Mouse (Mus musculus) MEL (cell line): ENCODE results near the gene Crb3. TPM values are rescaled to one million over a fixed set of nuclear protein-coding genes. Genes with fewer than 3 reads are reported as not detected.

Source experiments
- DNase-seq: peaks from one replicate; pipeline ENCODE4 v3.0.0; 2011; ENCODE audit warnings: low read depth, low spot score
- H3K27ac ChIP-seq: 2 replicates; pipeline ENCODE4 v1.5.1; 2012; ENCODE audit warnings: low read depth, mild to moderate bottlenecking, control low read depth, low read length, moderate library complexity; ENCODE audit not compliant: control insufficient read depth
- H3K27me3 ChIP-seq, 2 experiments: fragments of 150-350 bp in 1 of 2; sonication (generic) in 1 of 2; 2 replicates each; pipeline ENCODE4 v1.6.1; 2012; ENCODE audit warnings: low read length in 2 of 2, mild to moderate bottlenecking in 2 of 2, improper control_type of control experiment in 1 of 2, moderate library complexity in 1 of 2; ENCODE audit not compliant: insufficient read depth in 2 of 2, control insufficient read depth in 1 of 2
- H3K36me3 ChIP-seq, 2 experiments: 2 replicates each; pipeline ENCODE4 v1.6.1; 2012 to 2014; ENCODE audit warnings: low read length in 2 of 2, improper control_type of control experiment in 1 of 2, inconsistent platforms in 1 of 2, mild to moderate bottlenecking in 1 of 2; ENCODE audit not compliant: insufficient read depth in 2 of 2, control insufficient read depth in 1 of 2
- H3K4me1 ChIP-seq, 2 experiments: fragments of 150-350 bp in 1 of 2; sonication (generic) in 1 of 2; 2 replicates each; pipeline ENCODE4 v1.6.1; 2012; ENCODE audit warnings: low read length in 2 of 2, improper control_type of control experiment in 1 of 2, mild to moderate bottlenecking in 1 of 2; ENCODE audit not compliant: insufficient read depth in 2 of 2, control insufficient read depth in 1 of 2
- H3K4me3 ChIP-seq, 2 experiments: fragments of 150-350 bp in 1 of 2; sonication (generic) in 1 of 2; 2 replicates each; pipeline ENCODE4 v1.5.1; 2012; ENCODE audit warnings: low read depth in 2 of 2, low read length in 2 of 2, mild to moderate bottlenecking in 2 of 2, moderate library complexity in 2 of 2, control low read depth in 1 of 2, improper control_type of control experiment in 1 of 2; ENCODE audit not compliant: control insufficient read depth in 1 of 2, insufficient read depth in 1 of 2
- H3K79me2 ChIP-seq: 2 replicates; pipeline ENCODE4 v1.6.1; 2012; ENCODE audit warnings: mild to moderate bottlenecking, low read length, moderate library complexity; ENCODE audit not compliant: control insufficient read depth, poor library complexity, insufficient read depth
- H3K9ac ChIP-seq: 2 replicates; pipeline ENCODE4 v1.6.1; 2012; ENCODE audit warnings: low read depth, mild to moderate bottlenecking, control low read depth, low read length, moderate library complexity; ENCODE audit not compliant: control insufficient read depth, poor library complexity, severe bottlenecking
- H3K9me3 ChIP-seq: fragments of 150-350 bp; sonication (generic); replicated peaks from 2 replicates; pipeline ENCODE4 v1.6.1; 2012; ENCODE audit warnings: mild to moderate bottlenecking, low read length, improper control_type of control experiment, moderate library complexity; ENCODE audit not compliant: insufficient read depth
- CHD2 ChIP-seq: IDR thresholded peaks from 2 replicates; pipeline ENCODE4 v1.6.1; 2011; ENCODE audit warnings: low read length, improper control_type of control experiment
- CTCF ChIP-seq, 3 experiments: IDR thresholded peaks in 2 of 3; conservative IDR thresholded peaks in 1 of 3; 2 replicates each; pipeline ENCODE4 v1.5.1; 2011 to 2012; ENCODE audit warnings: low read length in 3 of 3, low read depth in 2 of 3, mild to moderate bottlenecking in 2 of 3, improper control_type of control experiment in 1 of 3, inconsistent platforms in 1 of 3, mixed read lengths in 1 of 3, moderate library complexity in 1 of 3; ENCODE audit not compliant: control insufficient read depth in 1 of 3, insufficient read depth in 1 of 3, poor library complexity in 1 of 3, severe bottlenecking in 1 of 3
- E2F4 ChIP-seq: IDR thresholded peaks from 2 replicates; pipeline ENCODE4 v1.6.1; 2011; ENCODE audit warnings: low read depth, low read length, improper control_type of control experiment, borderline replicate concordance
- EP300 ChIP-seq, 2 experiments: IDR thresholded peaks; 2 replicates each; pipeline ENCODE4 v1.6.1; 2011; ENCODE audit warnings: improper control_type of control experiment in 2 of 2, low read length in 2 of 2, low read depth in 1 of 2, mild to moderate bottlenecking in 1 of 2
- GATA1 ChIP-seq: IDR thresholded peaks from 2 replicates; pipeline ENCODE4 v1.6.1; 2011; ENCODE audit warnings: low read depth, low read length, improper control_type of control experiment
- HCFC1 ChIP-seq: IDR thresholded peaks from 2 replicates; pipeline ENCODE4 v1.6.1; 2012; ENCODE audit warnings: low read depth, mild to moderate bottlenecking, inconsistent platforms, low read length, improper control_type of control experiment, moderate library complexity
- JUND ChIP-seq: IDR thresholded peaks from 2 replicates; pipeline ENCODE4 v1.6.1; 2011; ENCODE audit warnings: low read depth, mild to moderate bottlenecking, improper control_type of control experiment, low read length
- KAT2A ChIP-seq: conservative IDR thresholded peaks from 2 replicates; pipeline ENCODE4 v1.6.1; 2012; ENCODE audit warnings: low read depth, low read length, improper control_type of control experiment, inconsistent platforms
- MAFK ChIP-seq: IDR thresholded peaks from 2 replicates; pipeline ENCODE4 v1.6.1; 2011; ENCODE audit warnings: low read depth, mild to moderate bottlenecking, low read length, improper control_type of control experiment, borderline replicate concordance
- MAX ChIP-seq: IDR thresholded peaks from 2 replicates; pipeline ENCODE4 v1.6.1; 2011; ENCODE audit warnings: low read length, improper control_type of control experiment
- MAZ ChIP-seq: IDR thresholded peaks from 2 replicates; pipeline ENCODE4 v1.6.1; 2012; ENCODE audit warnings: low read depth, mild to moderate bottlenecking, inconsistent platforms, low read length, improper control_type of control experiment
- MEF2A ChIP-seq: IDR thresholded peaks from 2 replicates; pipeline ENCODE4 v1.6.1; 2014; ENCODE audit warnings: low read depth, mild to moderate bottlenecking, inconsistent platforms, low read length, improper control_type of control experiment; ENCODE audit not compliant: poor library complexity, insufficient replicate concordance, severe bottlenecking; ENCODE audit errors: extremely low read depth
- MXI1 ChIP-seq: IDR thresholded peaks from 2 replicates; pipeline ENCODE4 v1.6.1; 2011; ENCODE audit warnings: mild to moderate bottlenecking, low read depth, low read length, improper control_type of control experiment
- MYB ChIP-seq: IDR thresholded peaks from 2 replicates; pipeline ENCODE4 v1.6.1; 2011; ENCODE audit warnings: mild to moderate bottlenecking, low read depth, low read length, improper control_type of control experiment
- MYC ChIP-seq: IDR thresholded peaks from 2 replicates; pipeline ENCODE4 v1.6.1; 2011; ENCODE audit warnings: low read depth, mild to moderate bottlenecking, low read length, improper control_type of control experiment, moderate library complexity
- POLR2A ChIP-seq, 2 experiments: IDR thresholded peaks; 2 replicates each; pipeline ENCODE4 v1.6.1; 2011 to 2012; ENCODE audit warnings: low read length in 2 of 2, mild to moderate bottlenecking in 2 of 2, control low read depth in 1 of 2, improper control_type of control experiment in 1 of 2, low read depth in 1 of 2, moderate library complexity in 1 of 2; ENCODE audit not compliant: control insufficient read depth in 1 of 2, insufficient read depth in 1 of 2, poor library complexity in 1 of 2
- POLR2AphosphoS5 ChIP-seq: IDR thresholded peaks from 2 replicates; pipeline ENCODE4 v1.6.1; 2012; ENCODE audit warnings: low read depth, borderline replicate concordance, mild to moderate bottlenecking, inconsistent platforms, low read length, moderate library complexity, mixed read lengths
- RAD21 ChIP-seq: IDR thresholded peaks from 2 replicates; pipeline ENCODE4 v1.6.1; 2011; ENCODE audit warnings: mild to moderate bottlenecking, low read depth, low read length, improper control_type of control experiment
- RCOR1 ChIP-seq: IDR thresholded peaks from 2 replicates; pipeline ENCODE4 v1.6.1; 2012; ENCODE audit warnings: low read depth, mild to moderate bottlenecking, inconsistent platforms, low read length, improper control_type of control experiment
- SMC3 ChIP-seq: IDR thresholded peaks from 2 replicates; pipeline ENCODE4 v1.6.1; 2011; ENCODE audit warnings: low read depth, low read length, improper control_type of control experiment
- TBP ChIP-seq: IDR thresholded peaks from 2 replicates; pipeline ENCODE4 v1.8.0; 2011; ENCODE audit warnings: low read depth, low read length, improper control_type of control experiment
- TCF12 ChIP-seq: IDR thresholded peaks from 2 replicates; pipeline ENCODE4 v1.6.1; 2014; ENCODE audit warnings: low read depth, mild to moderate bottlenecking, inconsistent platforms, low read length, improper control_type of control experiment, moderate library complexity
- UBTF ChIP-seq: IDR thresholded peaks from 2 replicates; pipeline ENCODE4 v1.6.1; 2012; ENCODE audit warnings: low read depth, mild to moderate bottlenecking, inconsistent platforms, low read length, improper control_type of control experiment, moderate library complexity, borderline replicate concordance; ENCODE audit not compliant: insufficient read depth
- USF1 ChIP-seq: IDR thresholded peaks from 2 replicates; pipeline ENCODE4 v1.6.1; 2014; ENCODE audit warnings: low read depth, mild to moderate bottlenecking, inconsistent platforms, low read length, improper control_type of control experiment, moderate library complexity
- USF2 ChIP-seq, 2 experiments: IDR thresholded peaks; 2 replicates each; pipeline ENCODE4 v1.6.1; 2011 to 2012; ENCODE audit warnings: improper control_type of control experiment in 2 of 2, low read length in 2 of 2, borderline replicate concordance in 1 of 2, inconsistent platforms in 1 of 2, low read depth in 1 of 2, mild to moderate bottlenecking in 1 of 2; ENCODE audit not compliant: insufficient read depth in 1 of 2
- ZC3H11A ChIP-seq: IDR thresholded peaks from 2 replicates; pipeline ENCODE4 v1.6.1; 2012; ENCODE audit warnings: low read depth, mild to moderate bottlenecking, inconsistent platforms, low read length, improper control_type of control experiment
- ZKSCAN1 ChIP-seq: IDR thresholded peaks from 2 replicates; pipeline ENCODE4 v1.6.1; 2012; ENCODE audit warnings: low read depth, mild to moderate bottlenecking, inconsistent platforms, low read length, improper control_type of control experiment, moderate library complexity
- ZMIZ1 ChIP-seq: IDR thresholded peaks from 2 replicates; pipeline ENCODE4 v1.6.1; 2012; ENCODE audit warnings: low read depth, mild to moderate bottlenecking, inconsistent platforms, low read length, improper control_type of control experiment, moderate library complexity
- ZNF384 ChIP-seq: IDR thresholded peaks from 2 replicates; pipeline ENCODE4 v1.6.1; 2012; ENCODE audit warnings: low read depth, mild to moderate bottlenecking, inconsistent platforms, low read length, improper control_type of control experiment
- polyA plus RNA-seq, 2 experiments: library from polyadenylated mRNA; stranded (reverse) in 1 of 2; unstranded in 1 of 2; fragments of >175 nt in 1 of 2; fragments of >200 nt in 1 of 2; gene quantifications; 2 replicates each; pipeline versions ENCODE4 v1.2.1 to v1.2.4; 2012; ENCODE audit warnings: low replicate concordance in 2 of 2, low read depth in 1 of 2; ENCODE audit not compliant: insufficient read length in 2 of 2, insufficient read depth in 1 of 2, missing spikeins in 1 of 2
- total RNA-seq: library from RNA; depleted of rRNA; stranded (reverse); fragments of 300-350 nt; gene quantifications from 2 replicates; pipeline ENCODE4 v1.2.3, GENCODE M21; 2012

Gene Crb3
- total and polyA plus RNA-seq, 3 experiments = 0.19 TPM; not detected in 2

GRCm38 (mm10) chr17:57076916-57077315, 18.0 kb downstream of the Crb3 start:
- Histone ChIP-seq H3K79me2 (peaks cover 5% of the 10 kb centered on the region; the same call in 1 of the 2 replicates), H3K4me1 (peaks cover 11 to 20% of the 10 kb centered on the region in 2 experiments), H3K4me3 (no peak overlapping the region), H3K36me3 (peaks cover 0 to 10% of the 10 kb centered on the region in 2 experiments; a peak in 2 of 4 replicates), H3K9ac (no peak overlapping the region), H3K27me3 (no peaks in the 10 kb centered on the region), H3K27ac (no peak overlapping the region), H3K9me3 (no peaks in the 10 kb centered on the region)
- no peak for DNase-seq
- TF ChIP-seq ZKSCAN1 (no peak), UBTF (no peak), EP300 (IDR thresholded peaks at IDR 0.05; ENCODE audit: low read depth in 1 of 2, low read length in 2 of 2) (no peak), MAFK (no peak), TCF12 (no peak), RAD21 (no peak), ZNF384 (no peak), MXI1 (no peak), MYB (no peak), JUND (no peak), MYC (no peak), ZC3H11A (no peak), MEF2A (no peak), ZMIZ1 (no peak), POLR2AphosphoS5 (no peak)

GRCm38 (mm10) chr17:57078336-57078735, 19.4 kb downstream of the Crb3 start, which contains the start of gene Dennd1c:
TSS of gene Dennd1c (minus strand) at chr17:57078514.
- peaks cover 11 to 20% of the 10 kb centered on the region in 2 experiments for H3K4me1 ChIP-seq
- peak within 1 kb of the TSS; percentile 88 for H3K9ac ChIP-seq
- H3K79me2 ChIP-seq = peaks cover 5% of the 10 kb centered on the region; the same call in 1 of the 2 replicates
- H3K36me3 ChIP-seq = peaks cover 0 to 10% of the 10 kb centered on the region in 2 experiments; a peak in 2 of 4 replicates
- peak; percentile 83 for DNase-seq
- H3K27ac ChIP-seq = peak within 1 kb of the TSS; percentile 60
- no peaks in the 10 kb centered on the region for H3K9me3 ChIP-seq
- no peaks in the 10 kb centered on the region for H3K27me3 ChIP-seq
- peak within 1 kb of the TSS; percentile 57 to 60 for H3K4me3 ChIP-seq
- peak; percentile 84; the same call in 1 of the 2 replicates for TF ChIP-seq ZMIZ1
- TF ChIP-seq EP300 (IDR thresholded peaks at IDR 0.05; ENCODE audit: low read depth in 1 of 2, low read length in 2 of 2) = peak; percentile 42; a peak in 3 of 4 replicates
- TF ChIP-seq E2F4 = no peak
- no peak for TF ChIP-seq MYC
- no peak for TF ChIP-seq RAD21
- peak; percentile 33; the same call in 1 of the 2 replicates for TF ChIP-seq MAX
- no peak for TF ChIP-seq USF2 (IDR thresholded peaks at IDR 0.05; ENCODE audit: borderline replicate concordance in 1 of 2, insufficient read depth in 1 of 2, low read depth in 1 of 2, low read length in 2 of 2)
- TF ChIP-seq HCFC1 = peak; percentile 65
- 0 out of 2 replicates have a peak, but pooled peaks have one; percentile 18 for TF ChIP-seq USF1
- TF ChIP-seq RCOR1 = peak; percentile 34; the same call in 1 of the 2 replicates
- TF ChIP-seq CTCF (IDR thresholded peaks at IDR 0.05 in 2 of 3, conservative IDR thresholded peaks at IDR 0.05 in 1 of 3; ENCODE audit: control insufficient read depth in 1 of 3, insufficient read depth in 1 of 3, low read depth in 2 of 3, low read length in 3 of 3, poor library complexity in 1 of 3, severe bottlenecking in 1 of 3) = no peak
- no peak for TF ChIP-seq ZNF384
- TF ChIP-seq ZKSCAN1 = no peak
- no peak for TF ChIP-seq SMC3
- TF ChIP-seq KAT2A = no peak
- no peak for TF ChIP-seq TBP
- TF ChIP-seq MXI1 = peak; percentile 65; the same call in 1 of the 2 replicates
- TF ChIP-seq POLR2A (IDR thresholded peaks at IDR 0.05; ENCODE audit: control insufficient read depth in 1 of 2, insufficient read depth in 1 of 2, low read depth in 1 of 2, low read length in 2 of 2, poor library complexity in 1 of 2) = peak in 1 of 2 experiments; percentile 75; a peak in 2 of 4 replicates
- TF ChIP-seq GATA1 = no peak
- no peak for TF ChIP-seq ZC3H11A
- peak; percentile 79; the same call in 1 of the 2 replicates for TF ChIP-seq MAZ
- TF ChIP-seq UBTF = no peak
- peak; percentile 62; the same call in 1 of the 2 replicates for TF ChIP-seq CHD2
